Mouse (Mus musculus) hindbrain, embryonic 16.5 days (tissue): ENCODE results near the gene Creb3l4. TPM values are rescaled to one million over a fixed set of nuclear protein-coding genes. Genes with fewer than 3 reads are reported as not detected.

Experiments used
- ATAC-seq: fragments of 200-750 bp; cut with Nextera tagmentation; 2 replicates; pipeline ENCODE4 v1.8.0; 2017; ENCODE audit warnings: moderate TSS enrichment, moderate library complexity
- H3K27ac ChIP-seq: fragments of 300-500 bp; sonication (generic); 2 replicates; pipeline ENCODE4 v1.5.1; 2014; ENCODE audit warnings: low read depth, mild to moderate bottlenecking, control low read depth, low read length, moderate library complexity
- H3K27me3 ChIP-seq: fragments of 300-500 bp; sonication (generic); replicated peaks from 2 replicates; pipeline ENCODE4 v1.6.1; 2014; ENCODE audit warnings: low read length; ENCODE audit not compliant: control insufficient read depth, insufficient read depth
- H3K36me3 ChIP-seq: fragments of 300-500 bp; sonication (generic); 2 replicates; pipeline ENCODE4 v1.6.1; 2014; ENCODE audit warnings: mild to moderate bottlenecking, low read length, moderate library complexity, mixed read lengths; ENCODE audit not compliant: control insufficient read depth, insufficient read depth
- H3K4me1 ChIP-seq: fragments of 300-500 bp; sonication (generic); 2 replicates; pipeline ENCODE4 v1.6.1; 2014; ENCODE audit warnings: low read depth, low read length; ENCODE audit not compliant: control insufficient read depth, insufficient read depth
- H3K4me2 ChIP-seq: fragments of 300-500 bp; sonication (generic); 2 replicates; pipeline ENCODE4 v1.6.1; 2014; ENCODE audit warnings: mild to moderate bottlenecking, low read length, control low read depth, moderate library complexity
- H3K4me3 ChIP-seq: fragments of 300-500 bp; sonication (generic); 2 replicates; pipeline ENCODE4 v1.5.1; 2014; ENCODE audit warnings: mild to moderate bottlenecking, low read length, control low read depth, moderate library complexity
- H3K9ac ChIP-seq: fragments of 300-500 bp; sonication (generic); 2 replicates; pipeline ENCODE4 v1.6.1; 2014; ENCODE audit warnings: low read depth, mild to moderate bottlenecking, control low read depth, low read length, moderate library complexity
- H3K9me3 ChIP-seq: fragments of 300-500 bp; sonication (generic); 2 replicates; pipeline ENCODE4 v1.6.1; 2014; ENCODE audit warnings: mild to moderate bottlenecking, low read length, moderate library complexity; ENCODE audit not compliant: control insufficient read depth
- WGBS: fragments of 180-500 bp; shearing (Covaris S2); extraction: QIAGEN DNeasy Blood & Tissue Kit; methylation state at CpG from one replicate; pipeline ENCODE4 v1.1.7; 2014; 5-methylcytosine and 5-hydroxymethylcytosine counted together
- polyA plus RNA-seq: library from polyadenylated mRNA; unstranded; fragments of >200 nt; fragmentation: Nextera tagmentation; extraction: Ambion mirVana; gene quantifications from 2 replicates; pipeline ENCODE4 v1.2.1, GENCODE M21; 2015

Creb3l4 gene
- polyA plus RNA-seq, 1 experiment from 2014 or later = 2.2 TPM

GRCm38 (mm10) chr3:90211475-90212398 is 31.6 kb downstream of the Creb3l4 start:
- H3K27me3 ChIP-seq = no peaks in the 10 kb centered on the region
- no peak overlapping the region for H3K27ac ChIP-seq
- peaks cover 27% of the 10 kb centered on the region for H3K36me3 ChIP-seq
- no peak overlapping the region for H3K9ac ChIP-seq
- no peak overlapping the region for H3K4me3 ChIP-seq
- H3K9me3 ChIP-seq = no peaks in the 10 kb centered on the region
- WGBS = 81% methylated on average over 13 of the region's 13 CpGs
- peak overlapping the region; percentile 97 for H3K4me2 ChIP-seq
- peaks cover 23% of the 10 kb centered on the region for H3K4me1 ChIP-seq
- ATAC-seq = no peak

GRCm38 (mm10) chr3:90209908-90210566 is 33.3 kb downstream of the Creb3l4 start:
- 98% methylated on average over 5 of the region's 5 CpGs for WGBS
- ATAC-seq = no peak

GRCm38 (mm10) chr3:90208662-90209061 is 34.6 kb downstream of the Creb3l4 start:
- Histone ChIP-seq H3K27me3 (no peaks in the 10 kb centered on the region), H3K36me3 (peaks cover 27% of the 10 kb centered on the region), H3K27ac (no peak overlapping the region), H3K4me3 (no peak overlapping the region), H3K9ac (no peak overlapping the region), H3K4me2 (no peak overlapping the region), H3K9me3 (no peaks in the 10 kb centered on the region), H3K4me1 (peaks cover 19% of the 10 kb centered on the region)
- ATAC-seq = no peak
- WGBS = 83% methylated on average over 2 of the region's 2 CpGs

More at GRCm38 (mm10) chr3:90209908-90210566, 33.3 kb downstream of the Creb3l4 start:
- no peak overlapping the region for H3K9ac ChIP-seq
- no peak overlapping the region for H3K4me3 ChIP-seq
- H3K36me3 ChIP-seq = peaks cover 27% of the 10 kb centered on the region
- H3K9me3 ChIP-seq = no peaks in the 10 kb centered on the region
- H3K27ac ChIP-seq = no peak overlapping the region
- H3K27me3 ChIP-seq = no peaks in the 10 kb centered on the region
- H3K4me1 ChIP-seq = peaks cover 23% of the 10 kb centered on the region
- H3K4me2 ChIP-seq = no peak overlapping the region

GRCm38 (mm10) chr3:90204582-90204981 is 38.7 kb downstream of the Creb3l4 start:
- H3K4me2 ChIP-seq = no peak overlapping the region
- no peak overlapping the region for H3K9ac ChIP-seq
- ATAC-seq = no peak
- H3K4me3 ChIP-seq = no peak overlapping the region
- H3K9me3 ChIP-seq = no peaks in the 10 kb centered on the region
- 99% methylated on average over 2 of the region's 2 CpGs for WGBS
- no peaks in the 10 kb centered on the region for H3K4me1 ChIP-seq
- no peaks in the 10 kb centered on the region for H3K27me3 ChIP-seq
- no peak overlapping the region for H3K27ac ChIP-seq
- peaks cover 14% of the 10 kb centered on the region for H3K36me3 ChIP-seq

GRCm38 (mm10) chr3:90203619-90204018 is 39.7 kb downstream of the Creb3l4 start:
- Histone ChIP-seq H3K27ac (no peak overlapping the region), H3K9ac (no peak overlapping the region), H3K9me3 (no peaks in the 10 kb centered on the region), H3K4me2 (no peak overlapping the region), H3K27me3 (no peaks in the 10 kb centered on the region), H3K4me3 (no peak overlapping the region), H3K36me3 (peaks cover 10% of the 10 kb centered on the region), H3K4me1 (no peaks in the 10 kb centered on the region)
- 74% methylated on average over 5 of the region's 5 CpGs for WGBS
- no peak for ATAC-seq

- Histone ChIP-seq H3K9ac (no peak overlapping the region), H3K27me3 (no peaks in the 10 kb centered on the region), H3K4me3 (no peak overlapping the region), H3K36me3 (peaks cover 2% of the 10 kb centered on the region; the same call in 1 of the 2 replicates), H3K4me2 (no peak overlapping the region), H3K27ac (no peak overlapping the region), H3K4me1 (no peaks in the 10 kb centered on the region), H3K9me3 (no peaks in the 10 kb centered on the region)
- no peak for ATAC-seq
- WGBS = 52% methylated on average over 1 of the region's 1 CpGs
Measured at GRCm38 (mm10) chr3:90202884-90203283, 40.4 kb downstream of the Creb3l4 start.

GRCm38 (mm10) chr3:90197548-90197947 is 45.8 kb downstream of the Creb3l4 start:
- H3K9me3 ChIP-seq = no peaks in the 10 kb centered on the region
- no peak overlapping the region for H3K4me2 ChIP-seq
- no peak overlapping the region for H3K4me3 ChIP-seq
- no peak overlapping the region for H3K9ac ChIP-seq
- no peak overlapping the region for H3K27ac ChIP-seq
- WGBS = 83% methylated on average over 1 of the region's 1 CpGs
- H3K27me3 ChIP-seq = no peaks in the 10 kb centered on the region
- H3K36me3 ChIP-seq = no peaks in the 10 kb centered on the region
- ATAC-seq = no peak
- H3K4me1 ChIP-seq = no peaks in the 10 kb centered on the region

- Histone ChIP-seq H3K36me3 (no peaks in the 10 kb centered on the region), H3K9ac (no peak overlapping the region), H3K9me3 (no peaks in the 10 kb centered on the region), H3K27ac (no peak overlapping the region), H3K4me1 (no peaks in the 10 kb centered on the region), H3K4me3 (no peak overlapping the region), H3K4me2 (no peak overlapping the region), H3K27me3 (no peaks in the 10 kb centered on the region)
- no peak for ATAC-seq
- WGBS = 85% methylated on average over 1 of the region's 1 CpGs
Measured at GRCm38 (mm10) chr3:90195644-90196043, 47.7 kb downstream of the Creb3l4 start.

GRCm38 (mm10) chr3:90194759-90195158 is 48.6 kb downstream of the Creb3l4 start:
- Histone ChIP-seq H3K36me3 (no peaks in the 10 kb centered on the region), H3K4me3 (no peak overlapping the region), H3K9me3 (no peaks in the 10 kb centered on the region), H3K9ac (no peak overlapping the region), H3K27me3 (no peaks in the 10 kb centered on the region), H3K4me1 (no peaks in the 10 kb centered on the region), H3K27ac (no peak overlapping the region), H3K4me2 (no peak overlapping the region)
- ATAC-seq = 0 out of 2 replicates have a peak, but pooled peaks have one; percentile 34
- 60% methylated on average over 4 of the region's 4 CpGs for WGBS
